Mouse (Mus musculus) kidney, postnatal 0 days (tissue): ENCODE data around the gene Zfp472. TPM values are rescaled to one million over a fixed set of nuclear protein-coding genes. Genes with fewer than 3 reads are reported as not detected.

Experiments used
- ATAC-seq: fragments of 200-750 bp; cut with Nextera tagmentation; replicated peaks from 2 replicates; pipeline ENCODE4 v1.8.0; 2017; ENCODE audit warnings: low read depth, moderate number of reproducible peaks, moderate TSS enrichment, moderate library complexity; ENCODE audit not compliant: low FRiP score
- DNase-seq: peaks from one replicate; pipeline ENCODE4 v3.0.0-alpha.2; 2016; ENCODE audit warnings: low spot score
- H3K27ac ChIP-seq: fragments of 300-500 bp; sonication (generic); 2 replicates; pipeline ENCODE4 v1.5.1; 2014; ENCODE audit warnings: mild to moderate bottlenecking
- H3K27me3 ChIP-seq: fragments of 300-500 bp; sonication (generic); 2 replicates; pipeline ENCODE4 v1.6.1; 2014; ENCODE audit warnings: low read length, mixed read lengths; ENCODE audit not compliant: insufficient read depth
- H3K36me3 ChIP-seq: fragments of 300-500 bp; sonication (generic); 2 replicates; pipeline ENCODE4 v1.6.1; 2014; ENCODE audit warnings: low read length, mixed read lengths; ENCODE audit not compliant: insufficient read depth
- H3K4me1 ChIP-seq: fragments of 300-500 bp; sonication (generic); replicated peaks from 2 replicates; pipeline ENCODE4 v1.6.1; 2014; ENCODE audit warnings: antibody characterized with exemption, low read length, mixed read lengths; ENCODE audit not compliant: insufficient read depth
- H3K4me2 ChIP-seq: fragments of 300-500 bp; sonication (generic); 2 replicates; pipeline ENCODE4 v1.6.1; 2014; ENCODE audit warnings: mild to moderate bottlenecking, low read length, moderate library complexity, mixed read lengths
- H3K4me3 ChIP-seq: fragments of 300-500 bp; sonication (generic); replicated peaks from 2 replicates; pipeline ENCODE4 v1.5.1; 2014; ENCODE audit warnings: low read depth, low read length
- H3K9ac ChIP-seq: fragments of 300-500 bp; sonication (generic); 2 replicates; pipeline ENCODE4 v1.6.1; 2014; ENCODE audit warnings: low read depth, low read length
- H3K9me3 ChIP-seq: fragments of 300-500 bp; sonication (generic); replicated peaks from 2 replicates; pipeline ENCODE4 v1.6.1; 2016; ENCODE audit warnings: low read length, inconsistent platforms, mixed read lengths
- CTCF ChIP-seq: IDR thresholded peaks from 2 replicates; pipeline ENCODE4 v1.5.1; 2016; ENCODE audit warnings: antibody characterized with exemption, low read depth, mild to moderate bottlenecking, moderate library complexity
- WGBS: fragments of 180-500 bp; shearing (Covaris S2); extraction: QIAGEN DNeasy Blood & Tissue Kit; methylation state at CpG from one replicate; pipeline ENCODE4 v1.1.7; 2014; 5-methylcytosine and 5-hydroxymethylcytosine counted together
- polyA plus RNA-seq: library from polyadenylated mRNA; unstranded; fragments of >200 nt; fragmentation: Nextera tagmentation; extraction: Ambion mirVana; gene quantifications from 2 replicates; pipeline ENCODE4 v1.2.1, GENCODE M21; 2015

Gene Zfp472
- 7.8 and 9.0 TPM in 2 replicates for polyA plus RNA-seq

DNA sequence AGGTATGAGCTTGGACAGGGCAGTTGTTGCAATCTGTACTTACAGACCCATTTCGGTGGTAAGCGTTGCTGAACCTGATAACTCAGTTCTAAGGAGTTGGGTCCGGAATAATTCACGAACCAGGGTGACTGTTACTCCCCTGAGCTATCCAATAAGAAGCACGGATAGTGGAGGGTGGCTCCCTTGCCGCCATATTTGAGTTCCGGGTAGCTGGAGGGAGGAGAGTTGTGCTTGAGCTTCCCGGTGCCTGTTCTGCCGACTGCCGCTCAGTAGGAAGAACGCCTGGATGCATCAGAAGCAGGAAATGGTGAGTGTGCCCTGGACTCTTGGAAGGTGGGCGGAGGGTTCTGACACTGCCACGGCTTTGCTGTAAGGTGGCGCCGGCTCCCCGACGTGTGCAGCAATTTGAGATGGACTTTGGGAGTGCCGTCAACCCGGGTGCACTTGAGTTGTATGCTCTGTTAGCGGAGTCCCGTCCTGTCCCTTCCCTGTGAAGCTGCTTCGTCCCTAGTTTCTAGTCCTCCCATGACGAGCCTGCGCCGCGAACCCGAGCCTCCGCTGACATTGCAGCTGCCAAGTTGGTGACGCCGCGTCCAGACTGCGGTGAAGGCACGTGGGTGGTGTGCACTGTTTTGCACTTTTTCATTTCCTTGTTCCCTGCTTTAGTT, at the start of gene Zfp472:
Gene Zfp472 (plus strand): TSS at position 192 of the 668 bp plus-strand sequence.
- Histone ChIP-seq H3K27me3 (no peaks in the 10 kb centered on the region), H3K27ac (peak within 1 kb of the TSS; percentile 88), H3K9ac (peak within 1 kb of the TSS; percentile 72), H3K4me3 (peak within 1 kb of the TSS; percentile 73), H3K4me1 (peaks cover 10% of the 10 kb centered on the region), H3K9me3 (no peaks in the 10 kb centered on the region), H3K36me3 (no peaks in the 10 kb centered on the region), H3K4me2 (peak within 1 kb of the TSS; percentile 86)
- DNase-seq (peak; percentile 97), ATAC-seq (peak; percentile 99)
- WGBS = under 1% methylated on average over 33 of the region's 33 CpGs
- no peak for TF ChIP-seq CTCF

DNA sequence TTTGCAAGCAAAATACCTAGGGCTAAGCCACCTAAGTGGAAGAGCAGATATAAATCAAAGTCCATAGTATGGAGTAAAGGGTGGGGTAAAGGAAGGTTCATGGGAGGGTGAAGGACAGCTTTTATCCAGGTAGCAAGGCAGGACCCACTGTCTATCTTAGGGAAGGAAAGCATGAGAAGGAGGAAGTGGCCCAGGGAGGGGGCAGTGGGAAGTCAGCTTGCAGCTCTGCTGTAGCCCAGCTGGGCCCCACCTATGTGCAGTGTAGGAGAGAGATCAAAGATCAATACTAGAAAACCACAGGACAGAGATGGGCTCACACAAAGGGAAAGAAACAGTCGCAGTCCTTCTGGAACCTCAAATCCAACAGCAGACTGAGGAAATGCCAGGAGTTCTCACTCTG, 49.5 kb upstream of the Zfp472 start:
- no peaks in the 10 kb centered on the region for H3K9me3 ChIP-seq
- H3K4me2 ChIP-seq = no peak overlapping the region
- DNase-seq = no peak
- H3K4me1 ChIP-seq = no peaks in the 10 kb centered on the region
- no peaks in the 10 kb centered on the region for H3K36me3 ChIP-seq
- TF ChIP-seq CTCF = no peak
- H3K9ac ChIP-seq = no peak overlapping the region
- H3K27me3 ChIP-seq = no peaks in the 10 kb centered on the region
- no peak for ATAC-seq
- no peak overlapping the region for H3K27ac ChIP-seq
- 81% methylated on average over 1 of the region's 1 CpGs for WGBS
- H3K4me3 ChIP-seq = no peak overlapping the region

GRCm38 (mm10) chr17:32917131-32917530, 48.5 kb upstream of the Zfp472 start, which contains the start of gene Cyp4f14:
Gene Cyp4f14, minus strand, starts transcription at chr17:32917342.
- WGBS = 54% methylated on average over 2 of the region's 2 CpGs
- no peaks in the 10 kb centered on the region for H3K27me3 ChIP-seq
- no peak within 1 kb of the TSS for H3K4me2 ChIP-seq
- H3K36me3 ChIP-seq = no peaks in the 10 kb centered on the region
- TF ChIP-seq CTCF = no peak
- H3K4me3 ChIP-seq = no peak within 1 kb of the TSS
- no peak within 1 kb of the TSS for H3K9ac ChIP-seq
- no peak within 1 kb of the TSS for H3K27ac ChIP-seq
- DNase-seq = no peak
- no peak for ATAC-seq
- no peaks in the 10 kb centered on the region for H3K4me1 ChIP-seq
- H3K9me3 ChIP-seq = no peaks in the 10 kb centered on the region

GRCm38 (mm10) chr17:32919123-32919522, 46.5 kb upstream of the Zfp472 start:
- Histone ChIP-seq H3K4me1 (no peaks in the 10 kb centered on the region), H3K9me3 (no peaks in the 10 kb centered on the region), H3K4me3 (no peak overlapping the region), H3K27ac (no peak overlapping the region), H3K36me3 (no peaks in the 10 kb centered on the region), H3K27me3 (no peaks in the 10 kb centered on the region), H3K4me2 (no peak overlapping the region), H3K9ac (no peak overlapping the region)
- no peak for ATAC-seq
- DNase-seq = no peak
- no peak for TF ChIP-seq CTCF
- 58% methylated on average over 2 of the region's 2 CpGs for WGBS

DNA sequence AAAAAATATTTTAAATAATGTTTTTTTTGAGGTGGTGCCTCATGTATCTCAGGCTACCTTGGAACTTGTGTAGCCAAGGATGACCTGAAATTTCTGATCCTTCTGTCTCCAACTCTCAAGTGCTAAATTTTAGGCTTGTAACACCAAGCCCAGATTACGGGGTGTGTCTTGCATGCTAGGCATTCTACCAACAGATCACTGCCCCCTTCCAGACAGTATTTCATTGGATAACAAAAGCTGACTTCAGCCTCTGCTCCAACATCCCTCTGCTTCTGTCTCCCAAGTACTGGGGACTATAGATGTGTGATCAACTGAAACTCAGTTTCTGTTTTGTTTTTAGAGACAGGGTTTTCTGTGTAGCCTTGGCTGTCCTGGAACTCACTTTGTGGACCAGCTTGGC, 41.9 kb upstream of the Zfp472 start:
- H3K4me2 ChIP-seq = no peak overlapping the region
- DNase-seq = no peak
- no peaks in the 10 kb centered on the region for H3K9me3 ChIP-seq
- TF ChIP-seq CTCF = no peak
- H3K9ac ChIP-seq = no peak overlapping the region
- H3K27ac ChIP-seq = no peak overlapping the region
- no peaks in the 10 kb centered on the region for H3K27me3 ChIP-seq
- H3K36me3 ChIP-seq = no peaks in the 10 kb centered on the region
- no peak overlapping the region for H3K4me3 ChIP-seq
- 0 out of 2 replicates have a peak, but pooled peaks cover 3% of the 10 kb centered on the region for H3K4me1 ChIP-seq
- ATAC-seq = no peak
- 91% methylated on average over 1 of the region's 1 CpGs for WGBS

DNA sequence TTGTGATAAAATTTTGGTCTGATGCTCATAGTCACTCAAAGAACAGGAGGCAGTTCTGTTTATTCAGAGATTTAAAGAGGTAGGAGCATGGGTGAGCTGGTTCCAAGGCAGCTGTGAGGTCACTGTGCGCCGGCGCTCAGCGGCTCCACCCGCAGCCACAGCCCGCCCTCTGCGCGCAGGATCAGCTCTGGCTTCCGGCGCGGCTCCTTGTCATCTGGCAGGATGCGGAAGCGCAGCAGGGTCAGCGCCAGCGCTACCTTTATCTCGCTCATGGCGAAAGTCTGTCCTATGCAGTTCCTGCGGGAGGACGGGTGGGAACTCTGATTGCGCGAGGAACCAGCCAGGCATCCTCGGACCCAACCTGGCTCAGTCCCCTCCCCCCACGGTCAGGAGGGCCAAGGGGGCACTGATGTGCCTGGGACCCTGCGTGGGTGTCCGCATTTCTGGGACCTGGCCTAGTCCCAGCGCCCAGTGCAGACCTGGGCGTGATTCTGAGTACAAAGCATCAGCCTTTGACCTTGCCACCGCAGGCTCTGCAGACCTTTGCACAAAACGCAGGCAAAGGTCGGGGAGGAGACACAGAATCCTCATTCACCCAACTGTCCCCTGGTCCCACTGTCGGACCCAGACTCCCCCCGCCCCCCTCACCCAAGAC, 40.8 kb upstream of the Zfp472 start:
- H3K4me3 ChIP-seq = peak overlapping the region; percentile 39
- H3K4me2 ChIP-seq = peak overlapping the region; percentile 83
- ATAC-seq (peak; percentile 89), DNase-seq (peak; percentile 86)
- H3K9me3 ChIP-seq = no peaks in the 10 kb centered on the region
- H3K27ac ChIP-seq = 0 out of 2 replicates have a peak overlapping the region, but pooled peaks have one; percentile 9
- H3K36me3 ChIP-seq = no peaks in the 10 kb centered on the region
- WGBS = 14% methylated on average over 32 of the region's 32 CpGs
- no peak for TF ChIP-seq CTCF
- H3K9ac ChIP-seq = peak overlapping the region; percentile 75
- H3K4me1 ChIP-seq = 0 out of 2 replicates have a peak, but pooled peaks cover 3% of the 10 kb centered on the region
- no peaks in the 10 kb centered on the region for H3K27me3 ChIP-seq
